Mouse (Mus musculus): ENCODE measurements around the gene Tmem210.
A peak's percentile ranks its signal among the peaks of the same experiment; 100 is the strongest.

DNA sequence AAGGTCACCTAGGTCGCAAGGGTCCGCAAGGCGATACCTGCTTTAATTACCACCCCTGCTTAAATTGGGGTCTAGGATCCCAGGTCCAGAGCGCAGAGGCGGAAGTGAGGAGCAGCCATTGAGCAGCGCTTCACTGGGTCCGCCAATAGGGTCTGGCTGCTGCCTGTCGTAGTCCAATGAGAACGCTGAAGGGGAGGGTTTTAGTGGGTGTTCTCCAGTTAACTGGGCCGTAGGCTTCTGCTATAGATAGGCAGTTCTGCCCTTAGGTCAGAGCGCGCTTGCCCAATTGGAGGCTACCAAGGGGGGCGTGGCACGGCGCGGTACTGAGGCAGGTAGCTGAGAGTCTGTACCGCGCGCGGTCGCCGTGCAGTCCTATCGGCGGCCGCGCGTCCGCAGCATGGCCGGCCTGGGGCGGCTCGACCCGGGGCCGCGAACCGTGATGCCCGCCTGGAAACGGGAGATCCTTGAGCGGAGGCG, 25.6 kb upstream of the Tmem210 start, which contains the start of gene Tprn:
- no peak for TF ChIP-seq CTCF (IDR thresholded peaks at IDR 0.05; ENCODE audit: low read depth)
- peak; percentile 49 for TF ChIP-seq EP300 (IDR thresholded peaks at IDR 0.05; ENCODE audit: low read depth)
